Mouse (Mus musculus) MEL-GATA-1-ER (cell line): Measurements from ENCODE around the gene 2310011J03Rik.

Experiments
- DNase-seq: peaks from one replicate; pipeline ENCODE4 v3.0.0-alpha.2; 2012; ENCODE audit warnings: low read depth; ENCODE audit errors: extremely low read depth

The 2310011J03Rik gene

GRCm38 (mm10) chr10:80294788-80295303, 25.5 kb downstream of the 2310011J03Rik start:
- DNase-seq = no peak

GRCm38 (mm10) chr10:80294311-80294710, 26.0 kb downstream of the 2310011J03Rik start:
- DNase-seq = no peak

- no peak for DNase-seq
Observed at GRCm38 (mm10) chr10:80293325-80293724, 27.0 kb downstream of the 2310011J03Rik start.

- peak; percentile 84 for DNase-seq
Observed at GRCm38 (mm10) chr10:80292251-80293146, 27.8 kb downstream of the 2310011J03Rik start, which contains the start of gene Rps15. Rps15 (plus strand) TSS chr10:80292453.

- no peak for DNase-seq
Observed at GRCm38 (mm10) chr10:80288657-80289056, 31.7 kb downstream of the 2310011J03Rik start.

- no peak for DNase-seq
Observed at GRCm38 (mm10) chr10:80288097-80288496, 32.2 kb downstream of the 2310011J03Rik start.

- no peak for DNase-seq
Observed at GRCm38 (mm10) chr10:80285222-80286070, 34.9 kb downstream of the 2310011J03Rik start.

- DNase-seq = no peak
Observed at GRCm38 (mm10) chr10:80282481-80283441, 37.6 kb downstream of the 2310011J03Rik start.

GRCm38 (mm10) chr10:80281921-80282371, 38.4 kb downstream of the 2310011J03Rik start:
- DNase-seq = no peak

GRCm38 (mm10) chr10:80281304-80281703, 39.0 kb downstream of the 2310011J03Rik start:
- no peak for DNase-seq

GRCm38 (mm10) chr10:80279273-80279672, 41.1 kb downstream of the 2310011J03Rik start:
- DNase-seq = no peak

- no peak for DNase-seq
Observed at GRCm38 (mm10) chr10:80278390-80278789, 41.9 kb downstream of the 2310011J03Rik start.

- DNase-seq = no peak
Observed at GRCm38 (mm10) chr10:80276238-80276637, 44.1 kb downstream of the 2310011J03Rik start.

GRCm38 (mm10) chr10:80273847-80274246, 46.5 kb downstream of the 2310011J03Rik start:
- DNase-seq = no peak

GRCm38 (mm10) chr10:80271870-80272585, 48.3 kb downstream of the 2310011J03Rik start:
- no peak for DNase-seq

- DNase-seq = no peak
Observed at GRCm38 (mm10) chr10:80271186-80271843, 49.0 kb downstream of the 2310011J03Rik start.

- DNase-seq = no peak
Observed at GRCm38 (mm10) chr10:80270734-80271181, 49.6 kb downstream of the 2310011J03Rik start.

GRCm38 (mm10) chr10:80270099-80270498, 50.2 kb downstream of the 2310011J03Rik start:
- DNase-seq = no peak
